Mouse (Mus musculus): ENCODE measurements at regions not wholly inside any gene's neighbourhood (a gene's known extent, or its start where the extent isn't known, plus 50 kb on each side); places are given as distances from the start of the nearest gene placed in this dataset.

- DNase-seq (ENCODE audit: low read depth, low spot score) = no peak
These were observed 89.6 kb downstream of the Ppp4r2 start for GRCm38 (mm10) chr6:100923070-100923469.

- DNase-seq (ENCODE audit: low read depth, low spot score) = no peak
These were observed 90.3 kb downstream of the Ppp4r2 start for GRCm38 (mm10) chr6:100923686-100924085.

GRCm38 (mm10) chr6:100928791-100929758 is 95.7 kb downstream of the Ppp4r2 start:
- DNase-seq (ENCODE audit: low read depth, low spot score) = no peak

- DNase-seq (ENCODE audit: low read depth, low spot score) = no peak
These were observed 96.4 kb downstream of the Ppp4r2 start for GRCm38 (mm10) chr6:100929759-100930358.

GRCm38 (mm10) chr6:100930706-100931105 is 97.3 kb downstream of the Ppp4r2 start:
- no peak for DNase-seq (ENCODE audit: low read depth, low spot score)

GRCm38 (mm10) chr6:100934424-100934823 is 101.0 kb downstream of the Ppp4r2 start:
- no peak for DNase-seq (ENCODE audit: low read depth, low spot score)

- DNase-seq (ENCODE audit: low read depth, low spot score) = no peak
These were observed 104.4 kb downstream of the Ppp4r2 start for GRCm38 (mm10) chr6:100937802-100938201.

- no peak for DNase-seq (ENCODE audit: low read depth, low spot score)
These were observed 105.0 kb downstream of the Ppp4r2 start for GRCm38 (mm10) chr6:100938376-100938775.

- no peak for DNase-seq (ENCODE audit: low read depth, low spot score)
These were observed 105.6 kb downstream of the Ppp4r2 start for GRCm38 (mm10) chr6:100939042-100939441.

GRCm38 (mm10) chr6:100939766-100940165 is 106.3 kb downstream of the Ppp4r2 start:
- no peak for DNase-seq (ENCODE audit: low read depth, low spot score)

- no peak for DNase-seq (ENCODE audit: low read depth, low spot score)
These were observed 108.3 kb downstream of the Ppp4r2 start for GRCm38 (mm10) chr6:100941686-100942085.

- DNase-seq (ENCODE audit: low read depth, low spot score) = no peak
These were observed 109.5 kb downstream of the Ppp4r2 start for GRCm38 (mm10) chr6:100942956-100943355.

GRCm38 (mm10) chr6:100945796-100946195 is 112.4 kb downstream of the Ppp4r2 start:
- DNase-seq (ENCODE audit: low read depth, low spot score) = no peak

GRCm38 (mm10) chr6:100948340-100948739 is 114.9 kb downstream of the Ppp4r2 start:
- no peak for DNase-seq (ENCODE audit: low read depth, low spot score)

GRCm38 (mm10) chr6:100951646-100952045 is 118.2 kb downstream of the Ppp4r2 start:
- DNase-seq (ENCODE audit: low read depth, low spot score) = no peak

- DNase-seq (ENCODE audit: low read depth, low spot score) = no peak
These were observed 119.0 kb downstream of the Ppp4r2 start for GRCm38 (mm10) chr6:100952470-100952869.

GRCm38 (mm10) chr6:100954563-100954962 is 121.1 kb downstream of the Ppp4r2 start:
- DNase-seq (ENCODE audit: low read depth, low spot score) = no peak

- DNase-seq (ENCODE audit: low read depth, low spot score) = no peak
These were observed 133.1 kb downstream of the Ppp4r2 start for GRCm38 (mm10) chr6:100966481-100966880.

- no peak for DNase-seq (ENCODE audit: low read depth, low spot score)
These were observed 134.8 kb downstream of the Ppp4r2 start for GRCm38 (mm10) chr6:100968080-100968856.

- DNase-seq (ENCODE audit: low read depth, low spot score) = no peak
These were observed 135.5 kb downstream of the Ppp4r2 start for GRCm38 (mm10) chr6:100968960-100969359.

- no peak for DNase-seq (ENCODE audit: low read depth, low spot score)
These were observed 137.5 kb downstream of the Ppp4r2 start for GRCm38 (mm10) chr6:100970810-100971447.

Measured in ES-CJ7 (cell line).